Mouse (Mus musculus) C2C12 (cell line): ENCODE data around the gene Fam92b.

Source experiments
- CEBPB ChIP-seq: IDR thresholded peaks from one replicate; pipeline ENCODE4 v1.6.1; 2011; ENCODE audit warnings: low read depth, mild to moderate bottlenecking, control low read depth, moderate library complexity
- CTCF ChIP-seq: IDR thresholded peaks from one replicate; pipeline ENCODE4 v1.5.1; 2011; ENCODE audit not compliant: control insufficient read depth, insufficient read depth, insufficient read length
- MAX ChIP-seq: IDR thresholded peaks from one replicate; pipeline ENCODE4 v1.6.1; 2011; ENCODE audit warnings: mild to moderate bottlenecking, control low read depth
- USF1 ChIP-seq: IDR thresholded peaks from one replicate; pipeline ENCODE4 v1.6.1; 2011; ENCODE audit warnings: low read depth, mild to moderate bottlenecking, control low read depth, moderate library complexity

- TF ChIP-seq USF1 (no peak), CTCF (no peak), CEBPB (no peak), MAX (peak; percentile 81)
Measured at GRCm38 (mm10) chr8:120152636-120153035, 24.6 kb downstream of the Fam92b start.
